In genomic region chr4:140792584-140792983, GRCm38 (mm10) we compare ENCODE assay signal across 45 mouse cellular contexts. TPM values are rescaled to one million over a fixed set of nuclear protein-coding genes. Genes with fewer than 3 reads are reported as not detected.
"Had no signal": no experiment of that assay in that cellular context is flagged by ENCODE, and none has a peak within 500 bp of the region (broad histone marks: within the 10 kb centered on the region; RNA-seq: fewer than 3 reads in every experiment).

No protein-coding gene starts in this region.

- H3K4me3 ChIP-seq: left cerebral cortex, adult 2 months; limb, embryonic 10.5 days; limb, embryonic 12.5 days; limb, embryonic 13.5 days; limb, embryonic 15.5 days; liver, embryonic 12.5 days; liver, embryonic 13.5 days; liver, embryonic 15.5 days; lung, embryonic 15.5 days; midbrain, embryonic 10.5 days; midbrain, embryonic 12.5 days; midbrain, embryonic 13.5 days; myocyte; neural tube, embryonic 12.5 days had no signal

- H3K9me3 ChIP-seq: limb, embryonic 10.5 days; limb, embryonic 12.5 days; limb, embryonic 13.5 days; limb, embryonic 15.5 days; liver, embryonic 12.5 days; liver, embryonic 13.5 days; liver, embryonic 15.5 days; lung, embryonic 15.5 days; megakaryocyte, embryonic 14.5 days; midbrain, embryonic 10.5 days; midbrain, embryonic 12.5 days; midbrain, embryonic 13.5 days; neural tube, embryonic 12.5 days had no signal

- H3K4me1 ChIP-seq: lung, embryonic 15.5 days; midbrain, embryonic 10.5 days; midbrain, embryonic 12.5 days; midbrain, embryonic 13.5 days; neural tube, embryonic 12.5 days had no signal

- DNase-seq: left cerebral cortex, postnatal 4 days; liver; liver, embryonic 13.5 days; liver, postnatal 0 days; lung, adult 18-20 months; lung, adult 2 months; lung, embryonic 14.5 days; lung, postnatal 10 days; lung, postnatal 14 days; lung, postnatal 36 days; lung, postnatal 4 days; midbrain, embryonic 14.5 days had no signal

- H3K27ac ChIP-seq: left cerebral cortex, adult 2 months; limb, embryonic 10.5 days; limb, embryonic 12.5 days; limb, embryonic 13.5 days; limb, embryonic 15.5 days; liver, embryonic 12.5 days; liver, embryonic 13.5 days; liver, embryonic 14.5 days; liver, embryonic 15.5 days; lung, embryonic 15.5 days; macrophage; midbrain, embryonic 10.5 days; midbrain, embryonic 12.5 days; midbrain, embryonic 13.5 days; neural tube, embryonic 12.5 days had no signal

- H3K36me3 ChIP-seq: limb, embryonic 10.5 days; limb, embryonic 12.5 days; limb, embryonic 13.5 days; limb, embryonic 15.5 days; liver, embryonic 12.5 days; liver, embryonic 13.5 days; liver, embryonic 15.5 days; lung, embryonic 15.5 days; midbrain, embryonic 10.5 days; midbrain, embryonic 12.5 days; midbrain, embryonic 13.5 days; neural tube, embryonic 12.5 days had no signal

- H3K27me3 ChIP-seq: limb, embryonic 12.5 days; limb, embryonic 13.5 days; limb, embryonic 15.5 days; liver, embryonic 15.5 days; lung, embryonic 15.5 days; midbrain, embryonic 12.5 days; midbrain, embryonic 13.5 days; neural tube, embryonic 12.5 days had no signal

- ATAC-seq: liver, embryonic 12.5 days; liver, postnatal 0 days; lung, postnatal 0 days; midbrain, embryonic 13.5 days; midbrain, embryonic 16.5 days had no signal

- H3K4me2 ChIP-seq: limb, embryonic 12.5 days; limb, embryonic 13.5 days; limb, embryonic 15.5 days; liver, embryonic 11.5 days; liver, embryonic 12.5 days; liver, embryonic 13.5 days; liver, embryonic 15.5 days; lung, embryonic 14.5 days; lung, embryonic 15.5 days; midbrain, embryonic 12.5 days; midbrain, embryonic 13.5 days; neural tube, embryonic 12.5 days had no signal

- H3K9ac ChIP-seq: limb, embryonic 12.5 days; limb, embryonic 13.5 days; limb, embryonic 15.5 days; liver, embryonic 12.5 days; liver, embryonic 13.5 days; liver, embryonic 14.5 days; liver, embryonic 15.5 days; liver, postnatal 0 days; lung, embryonic 14.5 days; lung, embryonic 15.5 days; midbrain, embryonic 12.5 days; midbrain, embryonic 13.5 days; neural tube, embryonic 12.5 days had no signal

RNA-seq across cellular contexts. Expression of gene Padi3, which starts 17.9 kb away (rescaled TPM):
- total RNA-seq: left cerebral cortex, adult 2 months; left cerebral cortex, adult 8-10 months; left cerebral cortex, postnatal 25 days; left cerebral cortex, postnatal 36 days; left cerebral cortex, postnatal 4 days; liver, adult 2 months; midbrain, postnatal 0 days; monocyte, adult 5-6 weeks had no signal
- polyA plus RNA-seq: liver, adult 2 months; midbrain, embryonic 14.5 days; midbrain, embryonic 16.5 days; midbrain, postnatal 0 days; neural tube, embryonic 11.5 days; neural tube, embryonic 12.5 days had no signal

RNA-seq across cellular contexts. Expression of gene Padi4, which starts 18.5 kb away (rescaled TPM):
- total RNA-seq: left cerebral cortex, postnatal 14 days; left cerebral cortex, postnatal 25 days; left cerebral cortex, postnatal 36 days; left cerebral cortex, postnatal 4 days; midbrain, postnatal 0 days had no signal
- polyA plus RNA-seq: limb, embryonic 12.5 days had no signal

RNA-seq across cellular contexts. Expression of gene Padi6, which starts 50.1 kb away (rescaled TPM):
- total RNA-seq: left cerebral cortex, adult 2 months; liver, adult 2 months; megakaryocyte progenitor cell, adult 5-6 weeks; megakaryocyte, adult 5-6 weeks; megakaryocyte-erythroid progenitor cell, adult 5-6 weeks; midbrain, postnatal 0 days; monocyte, adult 5-6 weeks had no signal
- polyA plus RNA-seq: limb, embryonic 10.5 days; limb, embryonic 12.5 days; limb, embryonic 13.5 days; limb, embryonic 14.5 days; limb, embryonic 15.5 days; liver, adult 2 months; liver, embryonic 11.5 days; liver, embryonic 12.5 days; liver, embryonic 13.5 days; liver, embryonic 14.5 days; liver, embryonic 15.5 days; liver, embryonic 16.5 days; liver, postnatal 0 days; lung, adult 2 months; lung, embryonic 14.5 days; lung, embryonic 16.5 days; lung, postnatal 0 days; macrophage; midbrain, embryonic 12.5 days; midbrain, embryonic 13.5 days; midbrain, embryonic 14.5 days; midbrain, embryonic 16.5 days; neural tube, embryonic 11.5 days; neural tube, embryonic 12.5 days had no signal

RNA-seq across cellular contexts. Expression of gene Padi1, which starts 53.0 kb away (rescaled TPM):
- total RNA-seq: left cerebral cortex, postnatal 14 days; left cerebral cortex, postnatal 25 days; left cerebral cortex, postnatal 36 days; liver, adult 2 months; megakaryocyte, adult 5-6 weeks had no signal
- polyA plus RNA-seq: liver, adult 2 months; liver, embryonic 12.5 days; liver, embryonic 16.5 days; macrophage; midbrain, embryonic 13.5 days; midbrain, postnatal 0 days; neural tube, embryonic 11.5 days had no signal
